8 mouse cellular contexts compared by ENCODE assay signal in the genomic region with DNA sequence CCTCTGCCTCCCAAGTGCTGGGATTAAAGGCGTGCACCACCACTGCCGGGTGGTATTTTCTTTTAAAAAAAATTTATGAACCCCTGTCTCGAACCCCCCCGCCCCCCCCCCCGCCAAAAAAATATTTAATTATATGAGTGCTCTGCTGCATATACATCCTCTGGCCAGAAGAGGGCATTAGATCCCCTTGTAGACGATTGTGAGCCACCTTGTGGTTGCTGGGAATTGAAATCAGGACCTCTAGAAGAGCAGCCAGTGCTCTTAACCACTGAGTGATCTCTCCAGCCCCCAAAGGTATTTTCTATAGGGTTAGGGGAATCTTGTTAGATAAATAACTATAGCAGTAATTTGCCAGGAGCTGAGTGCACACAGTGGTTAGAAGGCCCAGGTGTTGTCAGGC. TPM values are rescaled to one million over a fixed set of nuclear protein-coding genes. Genes with fewer than 3 reads are reported as not detected.
DNase-seq lines count a peak whose midpoint lies in the region; ATAC-seq lines count a peak whose summit lies in the region.

No protein-coding gene starts in this region.

- no peak overlapping the region for H3K4me3 ChIP-seq in liver, embryonic 12.5 days
- no peak overlapping the region for H3K4me3 ChIP-seq in embryonic facial prominence, embryonic 11.5 days (ENCODE audit: low read depth, low read length)

- no peak overlapping the region for H3K9ac ChIP-seq in liver, embryonic 12.5 days
- no peak overlapping the region for H3K9ac ChIP-seq in embryonic facial prominence, embryonic 11.5 days (replicated peaks; ENCODE audit: low read length)

- WGBS in liver, embryonic 12.5 days (ENCODE audit: insufficient replicate concordance) = under 1% methylated on average over 6 of the region's 6 CpGs
- WGBS in embryonic facial prominence, embryonic 11.5 days = 5% methylated on average over 6 of the region's 6 CpGs

- peaks cover 33% of the 10 kb centered on the region for H3K27me3 ChIP-seq in liver, embryonic 12.5 days (replicated peaks)
- H3K27me3 ChIP-seq in embryonic facial prominence, embryonic 11.5 days (ENCODE audit: control insufficient read depth, insufficient read depth, low read length) = 0 out of 2 replicates have a peak, but pooled peaks cover 4% of the 10 kb centered on the region

- no peak overlapping the region for H3K4me2 ChIP-seq in liver, embryonic 12.5 days
- H3K4me2 ChIP-seq in embryonic facial prominence, embryonic 11.5 days (ENCODE audit: low read depth, low read length) = no peak overlapping the region

- no peak overlapping the region for H3K27ac ChIP-seq in liver, embryonic 12.5 days
- no peak overlapping the region for H3K27ac ChIP-seq in embryonic facial prominence, embryonic 11.5 days (replicated peaks; ENCODE audit: low read depth, low read length)

- peak; percentile 29 to 72 for DNase-seq in adrenal gland, adult (ENCODE audit: inconsistent age in 2 of 2, low spot score in 1 of 2)
- no peak for DNase-seq in adrenal gland, postnatal 4 days (ENCODE audit: low spot score in 2 of 2)
- peak; percentile 35 for DNase-seq in liver
- peak; percentile 55 for DNase-seq in embryonic facial prominence, embryonic 11.5 days (ENCODE audit: low spot score)
- no peak for DNase-seq in right cerebral cortex, postnatal 10 days (ENCODE audit: low spot score in 2 of 2)

- peaks cover 33% of the 10 kb centered on the region for H3K4me1 ChIP-seq in liver, embryonic 12.5 days
- peaks cover 10% of the 10 kb centered on the region for H3K4me1 ChIP-seq in embryonic facial prominence, embryonic 11.5 days (ENCODE audit: control insufficient read depth, insufficient read depth, low read length)

- H3K9me3 ChIP-seq in liver, embryonic 12.5 days (replicated peaks) = no peaks in the 10 kb centered on the region
- H3K9me3 ChIP-seq in embryonic facial prominence, embryonic 11.5 days (replicated peaks; ENCODE audit: control insufficient read depth, low read length) = no peaks in the 10 kb centered on the region

- H3K36me3 ChIP-seq in liver, embryonic 12.5 days = no peaks in the 10 kb centered on the region
- H3K36me3 ChIP-seq in embryonic facial prominence, embryonic 11.5 days (replicated peaks; ENCODE audit: control insufficient read depth, insufficient read depth, low read depth, low read length) = no peaks in the 10 kb centered on the region

- no peak for ATAC-seq in liver, embryonic 12.5 days
- no peak for ATAC-seq in embryonic facial prominence, embryonic 11.5 days (replicated peaks; ENCODE audit: insufficient number of reproducible peaks, low FRiP score, low TSS enrichment, low read depth)
- 0 out of 2 replicates have a peak, but pooled peaks have one; percentile 31 for ATAC-seq in neutrophil, adult 5-6 weeks (ENCODE audit: extremely low read depth, insufficient number of reproducible peaks, low FRiP score, poor library complexity, severe bottlenecking)
- ATAC-seq in granulocyte monocyte progenitor cell, adult 5-6 weeks (replicated peaks; ENCODE audit: poor library complexity, severe bottlenecking) = no peak

RNA-seq across cellular contexts. Expression of a gene that starts 2.5 kb away (rescaled TPM):
- total RNA-seq in adrenal gland, postnatal 4 days (2021) = 100 to 1,000 TPM; 200 to 206 TPM
- polyA plus RNA-seq in liver, embryonic 12.5 days (2016; fragmentation: Nextera tagmentation; extraction: Ambion mirVana) = 275 and 283 TPM in 2 replicates
- polyA plus RNA-seq in embryonic facial prominence, embryonic 11.5 days (2014; fragmentation: Nextera tagmentation; extraction: Ambion mirVana) = 425 and 458 TPM in 2 replicates
- total RNA-seq in neutrophil, adult 5-6 weeks (2017) = 45.5 and 49.6 TPM in 2 replicates
- total RNA-seq in granulocyte monocyte progenitor cell, adult 5-6 weeks (2014; fragmentation: Nextera tagmentation) = 213 and 244 TPM in 2 replicates
- 110 and 124 TPM in 2 replicates for total RNA-seq in granulocyte monocyte progenitor cell, adult 5-6 weeks (2017)

RNA-seq across cellular contexts. Expression of a gene that starts 3.4 kb away (rescaled TPM):
- total RNA-seq in adrenal gland, postnatal 4 days (2021) = under 1 TPM in 1 of 2 experiments, not detected in 1; 0.22 TPM
- polyA plus RNA-seq in liver, embryonic 12.5 days (2016; fragmentation: Nextera tagmentation; extraction: Ambion mirVana) = 0.12 and 0.17 TPM in 2 replicates
- 0.41 and 0.47 TPM in 2 replicates for polyA plus RNA-seq in embryonic facial prominence, embryonic 11.5 days (2014; fragmentation: Nextera tagmentation; extraction: Ambion mirVana)
- 0.12 TPM in 1 of 2 replicates, not detected in the other for total RNA-seq in neutrophil, adult 5-6 weeks (2017)
- total RNA-seq in granulocyte monocyte progenitor cell, adult 5-6 weeks (2014; fragmentation: Nextera tagmentation) = 0.92 and 1.6 TPM in 2 replicates
- total RNA-seq in granulocyte monocyte progenitor cell, adult 5-6 weeks (2017) = 0.34 and 0.88 TPM in 2 replicates

RNA-seq across cellular contexts. Expression of a gene that starts 28.4 kb away (rescaled TPM):
- total RNA-seq in adrenal gland, postnatal 4 days (2021) = 1 to 10 TPM; 5.6 TPM
- polyA plus RNA-seq in liver, embryonic 12.5 days (2016; fragmentation: Nextera tagmentation; extraction: Ambion mirVana) = 4.8 and 5.3 TPM in 2 replicates
- 6.1 and 7.8 TPM in 2 replicates for polyA plus RNA-seq in embryonic facial prominence, embryonic 11.5 days (2014; fragmentation: Nextera tagmentation; extraction: Ambion mirVana)
- total RNA-seq in neutrophil, adult 5-6 weeks (2017) = 1.2 and 1.7 TPM in 2 replicates
- 2.3 and 5.0 TPM in 2 replicates for total RNA-seq in granulocyte monocyte progenitor cell, adult 5-6 weeks (2014; fragmentation: Nextera tagmentation)
- 2.0 and 2.4 TPM in 2 replicates for total RNA-seq in granulocyte monocyte progenitor cell, adult 5-6 weeks (2017)

RNA-seq across cellular contexts. Expression of a gene that starts 58.0 kb away (rescaled TPM):
- total RNA-seq in adrenal gland, postnatal 4 days (2021) = 1 to 10 TPM in 1 of 2 experiments, under 1 TPM in 1; 0.73 to 1.1 TPM
- 0.80 and 1.3 TPM in 2 replicates for polyA plus RNA-seq in liver, embryonic 12.5 days (2016; fragmentation: Nextera tagmentation; extraction: Ambion mirVana)
- polyA plus RNA-seq in embryonic facial prominence, embryonic 11.5 days (2014; fragmentation: Nextera tagmentation; extraction: Ambion mirVana) = 0.24 and 0.49 TPM in 2 replicates
- total RNA-seq in neutrophil, adult 5-6 weeks (2017) = 0.37 and 0.58 TPM in 2 replicates
- total RNA-seq in granulocyte monocyte progenitor cell, adult 5-6 weeks (2014; fragmentation: Nextera tagmentation) = 3.7 and 7.8 TPM in 2 replicates
- total RNA-seq in granulocyte monocyte progenitor cell, adult 5-6 weeks (2017) = 1.0 and 3.0 TPM in 2 replicates

Comparison
In these comparisons a context has a peak if more than half of its experiments do, and no peak if none do; other contexts are left out.
1. DNase-seq: peak in adrenal gland, adult (2 of 2), liver (single experiment) and embryonic facial prominence, embryonic 11.5 days (single experiment); none in adrenal gland, postnatal 4 days (0 of 2) and right cerebral cortex, postnatal 10 days (0 of 2).